Mouse (Mus musculus): Measurements from ENCODE around the gene AA986860. TPM values are rescaled to one million over a fixed set of nuclear protein-coding genes. Genes with fewer than 3 reads are reported as not detected.

AA986860 gene
- polyA plus RNA-seq, 1 experiment from 2014 or later = 28.7 TPM

DNA sequence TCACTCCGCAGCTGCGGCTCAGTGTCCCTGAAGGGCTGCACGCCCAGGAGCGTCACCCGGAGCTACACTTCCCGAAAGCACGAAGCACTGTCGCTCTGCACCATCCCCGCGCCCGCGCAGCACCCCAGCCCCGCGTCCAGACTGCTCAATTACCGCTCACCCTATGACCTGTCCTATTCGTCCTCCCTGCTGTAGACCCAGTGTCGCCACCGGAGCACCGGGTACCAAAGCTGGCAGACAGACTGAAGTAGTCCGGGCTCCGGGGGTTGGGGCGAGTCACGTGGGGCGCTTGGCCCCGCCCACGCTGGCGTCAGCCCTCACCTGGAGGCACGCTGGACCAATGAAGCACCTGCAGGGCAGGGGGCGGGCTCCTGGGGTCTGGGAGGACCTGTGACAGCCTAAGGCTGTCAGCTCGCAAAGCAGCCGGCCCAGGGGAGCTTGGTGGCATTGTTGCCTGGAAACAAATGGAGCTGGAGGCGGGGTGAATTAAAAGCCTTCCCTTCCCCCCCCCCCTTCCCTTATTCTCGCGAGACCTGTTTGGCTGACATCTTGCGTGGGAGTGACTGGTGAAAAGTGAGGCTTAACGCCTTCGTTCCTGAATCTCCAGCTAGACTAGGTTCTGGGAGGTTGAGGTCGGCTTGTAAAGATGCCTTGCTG is 16.1 kb upstream of the AA986860 start, which contains the start of gene Gm29427:
Gm29427 (minus strand) TSS at position 239 of the 657 bp plus-strand sequence.
- peak; percentile 97 for ATAC-seq (ENCODE audit: insufficient number of reproducible peaks, insufficient read depth, low FRiP score, low read depth)

DNA sequence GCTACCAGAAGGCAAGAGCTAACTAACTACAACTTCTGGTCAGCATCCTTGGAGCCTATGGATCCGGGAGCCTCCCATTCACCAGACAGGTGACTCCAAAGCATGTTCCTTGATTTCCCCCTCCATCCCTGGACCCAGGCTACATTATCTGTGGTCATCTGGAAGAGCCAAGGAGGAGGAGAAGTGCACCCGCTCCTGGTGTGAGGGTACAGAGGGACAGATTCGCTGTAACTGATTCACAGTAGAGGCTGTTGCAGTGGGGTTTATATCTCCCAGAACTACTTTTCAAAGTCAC is 15.6 kb upstream of the AA986860 start:
- Histone ChIP-seq H3K27ac (ENCODE audit: low read length) (peak overlapping the region; percentile 74; the same call in 1 of the 2 replicates), H3K4me3 (ENCODE audit: low read depth, low read length) (peak overlapping the region; percentile 68), H3K9me3 (ENCODE audit: control insufficient read depth, low read depth, low read length) (no peaks in the 10 kb centered on the region), H3K36me3 (ENCODE audit: control insufficient read depth, insufficient read depth, low read length) (no peaks in the 10 kb centered on the region), H3K9ac (replicated peaks; ENCODE audit: low read depth, low read length) (peak overlapping the region; percentile 70), H3K4me1 (ENCODE audit: control insufficient read depth, insufficient read depth, low read length) (peaks cover 8% of the 10 kb centered on the region; the same call in 1 of the 2 replicates), H3K4me2 (replicated peaks; ENCODE audit: low read depth, low read length) (peak overlapping the region; percentile 99), H3K27me3 (ENCODE audit: control insufficient read depth, insufficient read depth, low read length) (no peaks in the 10 kb centered on the region)
- 0% methylated on average over 3 of the region's 3 CpGs for WGBS
- peak; percentile 4; the same call in 1 of the 2 replicates for ATAC-seq (ENCODE audit: insufficient number of reproducible peaks, insufficient read depth, low FRiP score, low read depth)

More for the DNA sequence above, 16.1 kb upstream of the AA986860 start, which contains the start of gene Gm29427:
- H3K4me1 ChIP-seq (ENCODE audit: control insufficient read depth, insufficient read depth, low read length) = peaks cover 8% of the 10 kb centered on the region; the same call in 1 of the 2 replicates
- peak within 1 kb of the TSS; percentile 68 for H3K4me3 ChIP-seq (ENCODE audit: low read depth, low read length)
- H3K27me3 ChIP-seq (ENCODE audit: control insufficient read depth, insufficient read depth, low read length) = no peaks in the 10 kb centered on the region
- H3K27ac ChIP-seq (ENCODE audit: low read length) = peak within 1 kb of the TSS; percentile 74; the same call in 1 of the 2 replicates
- H3K4me2 ChIP-seq (replicated peaks; ENCODE audit: low read depth, low read length) = peak within 1 kb of the TSS; percentile 99
- peak within 1 kb of the TSS; percentile 70 for H3K9ac ChIP-seq (replicated peaks; ENCODE audit: low read depth, low read length)
- no peaks in the 10 kb centered on the region for H3K9me3 ChIP-seq (ENCODE audit: control insufficient read depth, low read depth, low read length)
- H3K36me3 ChIP-seq (ENCODE audit: control insufficient read depth, insufficient read depth, low read length) = no peaks in the 10 kb centered on the region
- WGBS = under 1% methylated on average over 38 of the region's 38 CpGs

GRCm38 (mm10) chr1:130716513-130717290 is 15.1 kb upstream of the AA986860 start:
- whole genome bisulfite sequencing = under 1% methylated on average over 42 of the region's 42 CpGs
- Histone ChIP-seq H3K36me3 (ENCODE audit: control insufficient read depth, insufficient read depth, low read length) (no peaks in the 10 kb centered on the region), H3K27me3 (ENCODE audit: control insufficient read depth, insufficient read depth, low read length) (no peaks in the 10 kb centered on the region), H3K4me1 (ENCODE audit: control insufficient read depth, insufficient read depth, low read length) (peaks cover 8% of the 10 kb centered on the region; the same call in 1 of the 2 replicates), H3K4me3 (ENCODE audit: low read depth, low read length) (peak overlapping the region; percentile 68), H3K4me2 (replicated peaks; ENCODE audit: low read depth, low read length) (peak overlapping the region; percentile 99), H3K9me3 (ENCODE audit: control insufficient read depth, low read depth, low read length) (no peaks in the 10 kb centered on the region), H3K27ac (ENCODE audit: low read length) (peak overlapping the region; percentile 74; the same call in 1 of the 2 replicates), H3K9ac (replicated peaks; ENCODE audit: low read depth, low read length) (peak overlapping the region; percentile 70)
- ATAC-seq (ENCODE audit: insufficient number of reproducible peaks, insufficient read depth, low FRiP score, low read depth) = peak; percentile 7; the same call in 1 of the 2 replicates

GRCm38 (mm10) chr1:130717291-130717871 is 14.4 kb upstream of the AA986860 start, which contains the start of gene Yod1:
Gene Yod1, plus strand, starts transcription at chr1:130717327.
- under 1% methylated on average over 54 of the region's 54 CpGs for WGBS
- H3K4me1 ChIP-seq (ENCODE audit: control insufficient read depth, insufficient read depth, low read length) = peaks cover 8% of the 10 kb centered on the region; the same call in 1 of the 2 replicates

DNA sequence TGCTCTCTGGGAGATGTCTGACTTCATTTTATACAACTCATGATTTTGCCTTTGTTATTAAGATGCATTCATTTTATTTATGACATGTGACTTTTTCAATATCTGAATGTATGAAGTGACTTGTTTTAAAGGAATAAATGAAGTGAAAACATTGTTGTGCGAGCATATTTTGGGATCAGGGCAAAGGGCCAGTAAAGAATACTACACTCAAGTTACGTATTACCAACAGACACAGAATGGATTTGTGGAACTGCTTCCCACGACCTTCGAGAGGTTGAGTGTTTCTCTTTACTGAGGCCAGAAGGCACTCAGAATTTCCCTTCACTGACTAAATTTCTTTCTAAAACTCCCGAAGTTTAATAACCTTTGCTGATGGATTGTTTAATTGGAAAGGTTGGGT is 7.6 kb upstream of the AA986860 start:
- no peaks in the 10 kb centered on the region for H3K9me3 ChIP-seq (ENCODE audit: control insufficient read depth, low read depth, low read length)
- ATAC-seq (ENCODE audit: insufficient number of reproducible peaks, insufficient read depth, low FRiP score, low read depth) = no peak

More at GRCm38 (mm10) chr1:130717291-130717871, 14.4 kb upstream of the AA986860 start, which contains the start of gene Yod1:
- H3K9me3 ChIP-seq (ENCODE audit: control insufficient read depth, low read depth, low read length) = no peaks in the 10 kb centered on the region
- no peaks in the 10 kb centered on the region for H3K27me3 ChIP-seq (ENCODE audit: control insufficient read depth, insufficient read depth, low read length)
- peak within 1 kb of the TSS; percentile 68 for H3K4me3 ChIP-seq (ENCODE audit: low read depth, low read length)
- H3K4me2 ChIP-seq (replicated peaks; ENCODE audit: low read depth, low read length) = peak within 1 kb of the TSS; percentile 99
- peak within 1 kb of the TSS; percentile 70 for H3K9ac ChIP-seq (replicated peaks; ENCODE audit: low read depth, low read length)
- peak; percentile 76 for ATAC-seq (ENCODE audit: insufficient number of reproducible peaks, insufficient read depth, low FRiP score, low read depth)
- H3K36me3 ChIP-seq (ENCODE audit: control insufficient read depth, insufficient read depth, low read length) = no peaks in the 10 kb centered on the region
- H3K27ac ChIP-seq (ENCODE audit: low read length) = peak within 1 kb of the TSS; percentile 74

GRCm38 (mm10) chr1:130726396-130726795 is 5.4 kb upstream of the AA986860 start:
- Histone ChIP-seq H3K9me3 (ENCODE audit: control insufficient read depth, low read depth, low read length) (no peaks in the 10 kb centered on the region), H3K4me1 (ENCODE audit: control insufficient read depth, insufficient read depth, low read length) (no peaks in the 10 kb centered on the region), H3K4me2 (replicated peaks; ENCODE audit: low read depth, low read length) (no peak overlapping the region), H3K27me3 (ENCODE audit: control insufficient read depth, insufficient read depth, low read length) (no peaks in the 10 kb centered on the region), H3K4me3 (ENCODE audit: low read depth, low read length) (no peak overlapping the region), H3K27ac (ENCODE audit: low read length) (no peak overlapping the region), H3K9ac (replicated peaks; ENCODE audit: low read depth, low read length) (no peak overlapping the region), H3K36me3 (ENCODE audit: control insufficient read depth, insufficient read depth, low read length) (no peaks in the 10 kb centered on the region)
- ATAC-seq (ENCODE audit: insufficient number of reproducible peaks, insufficient read depth, low FRiP score, low read depth) = no peak
- 93% methylated on average over 2 of the region's 2 CpGs for WGBS

More for the DNA sequence above, 7.6 kb upstream of the AA986860 start:
- Histone ChIP-seq H3K9ac (replicated peaks; ENCODE audit: low read depth, low read length) (no peak overlapping the region), H3K27me3 (ENCODE audit: control insufficient read depth, insufficient read depth, low read length) (no peaks in the 10 kb centered on the region), H3K4me3 (ENCODE audit: low read depth, low read length) (no peak overlapping the region), H3K4me1 (ENCODE audit: control insufficient read depth, insufficient read depth, low read length) (no peaks in the 10 kb centered on the region; the same call in 1 of the 2 replicates), H3K4me2 (replicated peaks; ENCODE audit: low read depth, low read length) (no peak overlapping the region), H3K36me3 (ENCODE audit: control insufficient read depth, insufficient read depth, low read length) (no peaks in the 10 kb centered on the region), H3K27ac (ENCODE audit: low read length) (no peak overlapping the region)
- 89% methylated on average over 5 of the region's 5 CpGs for WGBS

DNA sequence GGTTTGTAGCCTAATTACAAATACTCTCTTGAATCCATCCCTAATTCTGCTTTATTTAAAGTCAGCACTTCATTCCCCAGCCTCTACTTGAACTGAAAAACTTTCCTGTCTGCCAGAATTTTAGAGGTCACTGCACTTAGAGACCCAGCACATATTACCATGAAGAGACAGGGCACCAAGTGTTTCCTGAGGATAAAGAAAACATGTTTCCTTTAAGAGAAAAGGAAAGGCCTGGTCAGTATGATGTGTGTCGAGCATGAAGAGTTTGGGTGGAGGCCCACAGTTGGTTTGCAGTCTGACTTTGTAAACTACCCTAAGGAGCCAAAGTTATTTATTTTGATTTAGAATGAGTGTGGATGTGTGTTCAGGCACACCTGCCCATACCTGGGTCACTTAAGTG is 3.7 kb upstream of the AA986860 start:
- ATAC-seq (ENCODE audit: insufficient number of reproducible peaks, insufficient read depth, low FRiP score, low read depth) = no peak
- H3K4me2 ChIP-seq (replicated peaks; ENCODE audit: low read depth, low read length) = no peak overlapping the region
- H3K9ac ChIP-seq (replicated peaks; ENCODE audit: low read depth, low read length) = no peak overlapping the region
- 64% methylated on average over 1 of the region's 1 CpGs for WGBS
- H3K4me3 ChIP-seq (ENCODE audit: low read depth, low read length) = no peak overlapping the region
- H3K36me3 ChIP-seq (ENCODE audit: control insufficient read depth, insufficient read depth, low read length) = no peaks in the 10 kb centered on the region
- H3K27ac ChIP-seq (ENCODE audit: low read length) = no peak overlapping the region
- H3K4me1 ChIP-seq (ENCODE audit: control insufficient read depth, insufficient read depth, low read length) = no peaks in the 10 kb centered on the region
- H3K9me3 ChIP-seq (ENCODE audit: control insufficient read depth, low read depth, low read length) = no peaks in the 10 kb centered on the region
- H3K27me3 ChIP-seq (ENCODE audit: control insufficient read depth, insufficient read depth, low read length) = no peaks in the 10 kb centered on the region

GRCm38 (mm10) chr1:130728708-130729107 is 3.1 kb upstream of the AA986860 start:
- Histone ChIP-seq H3K27ac (ENCODE audit: low read length) (no peak overlapping the region), H3K4me2 (replicated peaks; ENCODE audit: low read depth, low read length) (no peak overlapping the region), H3K9ac (replicated peaks; ENCODE audit: low read depth, low read length) (no peak overlapping the region), H3K9me3 (ENCODE audit: control insufficient read depth, low read depth, low read length) (no peaks in the 10 kb centered on the region), H3K4me1 (ENCODE audit: control insufficient read depth, insufficient read depth, low read length) (no peaks in the 10 kb centered on the region), H3K36me3 (ENCODE audit: control insufficient read depth, insufficient read depth, low read length) (no peaks in the 10 kb centered on the region), H3K27me3 (ENCODE audit: control insufficient read depth, insufficient read depth, low read length) (no peaks in the 10 kb centered on the region), H3K4me3 (ENCODE audit: low read depth, low read length) (no peak overlapping the region)
- WGBS = 94% methylated on average over 3 of the region's 3 CpGs
- no peak for ATAC-seq (ENCODE audit: insufficient number of reproducible peaks, insufficient read depth, low FRiP score, low read depth)
